Mouse (Mus musculus): ENCODE measurements at regions not wholly inside any gene's neighbourhood (a gene's known extent, or its start where the extent isn't known, plus 50 kb on each side); places are given as distances from the start of the nearest gene placed in this dataset.

DNA sequence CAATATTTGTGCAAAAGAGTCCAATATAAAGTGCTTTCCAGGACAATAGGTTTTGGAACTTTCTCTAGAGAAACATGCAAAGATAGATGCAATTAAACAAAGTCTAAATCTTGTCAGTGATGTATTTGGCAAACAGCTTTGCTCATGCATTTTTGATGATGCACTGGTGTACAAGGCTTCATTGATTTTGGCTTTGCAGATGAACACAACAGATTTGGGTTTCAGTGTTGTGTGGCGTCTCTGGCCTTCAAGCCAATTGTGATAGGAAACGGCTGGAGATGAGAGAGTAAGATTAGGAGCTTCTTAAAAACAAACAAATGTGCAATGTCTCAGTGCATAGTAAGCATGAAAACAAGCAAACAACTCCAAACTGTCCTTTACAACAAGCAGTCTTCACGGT, 370.6 kb upstream of the Mmadhc start:
- Histone ChIP-seq H3K9ac (ENCODE audit: low read length) (no peak overlapping the region), H3K4me1 (replicated peaks; ENCODE audit: control insufficient read depth, insufficient read depth) (no peaks in the 10 kb centered on the region), H3K36me3 (ENCODE audit: control insufficient read depth, insufficient read depth, low read length) (no peaks in the 10 kb centered on the region), H3K9me3 (ENCODE audit: control insufficient read depth, low read length) (no peaks in the 10 kb centered on the region), H3K27me3 (ENCODE audit: control insufficient read depth, insufficient read depth, low read length) (no peaks in the 10 kb centered on the region), H3K4me2 (replicated peaks; ENCODE audit: low read depth) (no peak overlapping the region), H3K4me3 (ENCODE audit: low read depth, low read length) (no peak overlapping the region), H3K27ac (replicated peaks) (no peak overlapping the region)
- TF ChIP-seq EP300 (optimal IDR thresholded peaks at IDR 0.05) (no peak), CTCF (IDR thresholded peaks at IDR 0.05; ENCODE audit: low read depth) (no peak)
- ATAC-seq (ENCODE audit: low FRiP score, low TSS enrichment) (no peak), DNase-seq (ENCODE audit: low spot score) (no peak)
- 44% methylated on average over 3 of the region's 3 CpGs for WGBS

DNA sequence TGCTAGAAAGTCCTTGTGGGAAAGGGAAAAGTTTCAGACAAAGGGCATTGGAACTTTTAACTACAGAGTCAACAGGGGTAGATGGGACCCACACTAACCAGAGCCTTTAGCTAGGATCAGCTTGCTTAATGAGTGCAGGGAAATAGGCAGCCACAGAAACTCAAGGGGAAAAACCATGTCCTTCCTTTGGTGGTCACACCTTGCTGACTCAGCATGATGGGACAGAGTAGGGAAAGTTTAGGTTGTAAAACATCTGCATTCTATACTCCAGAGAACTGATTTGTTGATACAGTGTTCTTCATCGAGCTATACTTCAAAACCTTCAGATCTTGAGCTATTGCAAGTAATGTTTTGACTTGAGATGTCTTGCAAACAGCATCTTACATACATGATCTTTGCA, 365.9 kb upstream of the Mmadhc start:
- Histone ChIP-seq H3K9me3 (ENCODE audit: control insufficient read depth, low read length) (no peaks in the 10 kb centered on the region), H3K27me3 (ENCODE audit: control insufficient read depth, insufficient read depth, low read length) (no peaks in the 10 kb centered on the region), H3K27ac (replicated peaks) (no peak overlapping the region), H3K4me1 (replicated peaks; ENCODE audit: control insufficient read depth, insufficient read depth) (no peaks in the 10 kb centered on the region), H3K4me2 (replicated peaks; ENCODE audit: low read depth) (no peak overlapping the region), H3K4me3 (ENCODE audit: low read depth, low read length) (no peak overlapping the region), H3K36me3 (ENCODE audit: control insufficient read depth, insufficient read depth, low read length) (no peaks in the 10 kb centered on the region), H3K9ac (ENCODE audit: low read length) (no peak overlapping the region)
- no peak for ATAC-seq (ENCODE audit: low FRiP score, low TSS enrichment)
- no peak for TF ChIP-seq CTCF (IDR thresholded peaks at IDR 0.05; ENCODE audit: low read depth)
- TF ChIP-seq EP300 (optimal IDR thresholded peaks at IDR 0.05), result no peak
- WGBS, result 75% methylated on average over 1 of the region's 1 CpGs
- no peak for DNase-seq (ENCODE audit: low spot score)

DNA sequence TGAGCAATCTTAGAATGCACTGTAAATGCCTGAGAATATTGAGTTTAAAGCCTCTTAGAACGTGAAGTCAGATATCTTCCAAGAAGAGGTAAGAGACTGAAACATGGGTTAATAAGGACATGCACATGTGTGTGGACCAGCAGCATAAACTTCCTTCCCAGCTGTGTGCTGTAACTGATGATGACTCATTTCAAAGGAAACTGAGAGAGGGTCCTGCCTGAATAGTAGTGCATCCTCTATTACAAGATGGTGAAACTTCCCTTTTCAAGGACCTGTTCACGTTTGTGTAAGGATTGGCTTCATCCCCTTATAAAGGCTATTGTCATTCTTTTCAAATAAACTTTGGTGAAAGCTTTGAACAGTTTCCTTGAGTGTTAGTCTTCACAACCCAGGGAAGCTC, 363.4 kb upstream of the Mmadhc start:
- Histone ChIP-seq H3K9ac (ENCODE audit: low read length) (no peak overlapping the region), H3K4me3 (ENCODE audit: low read depth, low read length) (no peak overlapping the region), H3K9me3 (ENCODE audit: control insufficient read depth, low read length) (no peaks in the 10 kb centered on the region), H3K27me3 (ENCODE audit: control insufficient read depth, insufficient read depth, low read length) (no peaks in the 10 kb centered on the region), H3K27ac (replicated peaks) (no peak overlapping the region), H3K36me3 (ENCODE audit: control insufficient read depth, insufficient read depth, low read length) (no peaks in the 10 kb centered on the region), H3K4me2 (replicated peaks; ENCODE audit: low read depth) (no peak overlapping the region), H3K4me1 (replicated peaks; ENCODE audit: control insufficient read depth, insufficient read depth) (no peaks in the 10 kb centered on the region)
- 52% methylated on average over 2 of the region's 2 CpGs for WGBS
- no peak for DNase-seq (ENCODE audit: low spot score)
- ATAC-seq (ENCODE audit: low FRiP score, low TSS enrichment), result no peak
- TF ChIP-seq CTCF (IDR thresholded peaks at IDR 0.05; ENCODE audit: low read depth), result no peak
- TF ChIP-seq EP300 (optimal IDR thresholded peaks at IDR 0.05), result no peak

DNA sequence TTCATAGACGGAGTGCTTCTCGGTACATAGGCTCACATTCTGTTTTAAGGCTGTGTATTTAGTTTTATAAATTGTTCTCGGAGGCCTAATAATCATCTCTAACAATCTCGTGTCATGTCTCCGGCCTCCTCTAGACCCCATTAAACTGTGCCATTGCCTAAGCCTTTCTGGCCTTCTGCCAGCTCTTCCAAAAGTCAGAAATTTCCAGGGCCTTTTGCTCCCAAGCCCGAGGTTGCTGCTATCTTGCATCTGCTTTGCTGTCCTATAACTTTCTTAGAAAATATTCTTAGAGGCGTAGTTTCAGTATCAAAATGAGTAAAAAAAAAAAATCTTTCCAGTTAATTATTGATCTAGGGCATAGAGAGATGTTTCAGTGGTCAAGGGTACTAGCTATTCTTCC, 361.2 kb upstream of the Mmadhc start:
- Histone ChIP-seq H3K9ac (ENCODE audit: low read length) (no peak overlapping the region), H3K36me3 (ENCODE audit: control insufficient read depth, insufficient read depth, low read length) (no peaks in the 10 kb centered on the region), H3K27me3 (ENCODE audit: control insufficient read depth, insufficient read depth, low read length) (no peaks in the 10 kb centered on the region), H3K4me3 (ENCODE audit: low read depth, low read length) (no peak overlapping the region), H3K27ac (replicated peaks) (no peak overlapping the region), H3K9me3 (ENCODE audit: control insufficient read depth, low read length) (no peaks in the 10 kb centered on the region), H3K4me1 (replicated peaks; ENCODE audit: control insufficient read depth, insufficient read depth) (no peaks in the 10 kb centered on the region), H3K4me2 (replicated peaks; ENCODE audit: low read depth) (no peak overlapping the region)
- 63% methylated on average over 7 of the region's 7 CpGs for WGBS
- DNase-seq (ENCODE audit: low spot score) (no peak), ATAC-seq (ENCODE audit: low FRiP score, low TSS enrichment) (no peak)
- no peak for TF ChIP-seq CTCF (IDR thresholded peaks at IDR 0.05; ENCODE audit: low read depth)
- no peak for TF ChIP-seq EP300 (optimal IDR thresholded peaks at IDR 0.05)

DNA sequence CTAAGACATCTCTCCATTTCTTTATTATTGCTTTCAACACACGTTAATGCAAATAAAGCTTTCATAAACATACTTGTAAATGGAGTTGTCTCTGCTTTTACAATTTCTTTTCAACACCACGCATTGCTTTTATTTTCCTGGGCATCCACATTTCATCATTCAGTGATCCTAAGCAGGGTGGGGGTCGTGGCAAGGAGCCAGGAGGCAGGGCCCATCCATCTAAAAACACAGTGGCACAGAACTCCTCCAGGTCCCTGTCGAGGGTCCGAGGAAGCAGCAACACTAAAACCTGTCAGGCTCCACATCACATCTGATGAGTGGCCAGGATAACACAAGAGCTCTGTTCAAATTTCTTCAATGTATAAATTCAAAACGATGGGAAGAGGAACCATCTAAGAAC, 359.8 kb upstream of the Mmadhc start:
- H3K27ac ChIP-seq (replicated peaks), result no peak overlapping the region
- no peaks in the 10 kb centered on the region for H3K4me1 ChIP-seq (replicated peaks; ENCODE audit: control insufficient read depth, insufficient read depth)
- WGBS, result 74% methylated on average over 6 of the region's 6 CpGs
- no peak overlapping the region for H3K4me3 ChIP-seq (ENCODE audit: low read depth, low read length)
- TF ChIP-seq CTCF (IDR thresholded peaks at IDR 0.05; ENCODE audit: low read depth) (no peak), EP300 (optimal IDR thresholded peaks at IDR 0.05) (no peak)
- H3K27me3 ChIP-seq (ENCODE audit: control insufficient read depth, insufficient read depth, low read length), result no peaks in the 10 kb centered on the region
- H3K36me3 ChIP-seq (ENCODE audit: control insufficient read depth, insufficient read depth, low read length), result no peaks in the 10 kb centered on the region
- no peak overlapping the region for H3K4me2 ChIP-seq (replicated peaks; ENCODE audit: low read depth)
- DNase-seq (ENCODE audit: low spot score) (no peak), ATAC-seq (ENCODE audit: low FRiP score, low TSS enrichment) (no peak)
- no peaks in the 10 kb centered on the region for H3K9me3 ChIP-seq (ENCODE audit: control insufficient read depth, low read length)
- no peak overlapping the region for H3K9ac ChIP-seq (ENCODE audit: low read length)

DNA sequence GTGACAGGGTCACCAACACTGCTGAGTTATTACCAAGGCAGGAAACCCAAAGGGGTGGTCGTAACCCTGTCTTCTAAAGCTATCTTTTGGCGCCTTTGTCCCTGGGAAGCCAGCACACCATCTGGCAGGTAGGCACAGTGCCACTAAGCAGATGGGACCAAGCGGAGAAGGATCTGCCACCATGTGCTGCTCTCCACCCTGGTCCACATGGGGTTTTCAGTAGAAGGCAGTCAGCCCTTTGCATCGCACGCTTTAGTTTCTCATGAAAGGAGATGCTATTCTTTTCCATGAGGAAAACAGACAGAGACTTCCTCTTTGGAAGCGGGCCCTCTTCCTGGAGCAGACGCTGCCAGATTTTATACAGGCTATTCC, 358.3 kb upstream of the Mmadhc start:
- H3K9ac ChIP-seq (ENCODE audit: low read length), result no peak overlapping the region
- no peak overlapping the region for H3K27ac ChIP-seq (replicated peaks)
- DNase-seq (ENCODE audit: low spot score) (no peak), ATAC-seq (ENCODE audit: low FRiP score, low TSS enrichment) (no peak)
- no peaks in the 10 kb centered on the region for H3K36me3 ChIP-seq (ENCODE audit: control insufficient read depth, insufficient read depth, low read length)
- H3K27me3 ChIP-seq (ENCODE audit: control insufficient read depth, insufficient read depth, low read length), result no peaks in the 10 kb centered on the region
- H3K9me3 ChIP-seq (ENCODE audit: control insufficient read depth, low read length), result no peaks in the 10 kb centered on the region
- 71% methylated on average over 7 of the region's 7 CpGs for WGBS
- H3K4me3 ChIP-seq (ENCODE audit: low read depth, low read length), result no peak overlapping the region
- H3K4me2 ChIP-seq (replicated peaks; ENCODE audit: low read depth), result no peak overlapping the region
- TF ChIP-seq EP300 (optimal IDR thresholded peaks at IDR 0.05) (no peak), CTCF (IDR thresholded peaks at IDR 0.05; ENCODE audit: low read depth) (no peak)
- no peaks in the 10 kb centered on the region for H3K4me1 ChIP-seq (replicated peaks; ENCODE audit: control insufficient read depth, insufficient read depth)
